Mouse (Mus musculus): ENCODE data around the gene Cdk14.

Gene Cdk14

DNA sequence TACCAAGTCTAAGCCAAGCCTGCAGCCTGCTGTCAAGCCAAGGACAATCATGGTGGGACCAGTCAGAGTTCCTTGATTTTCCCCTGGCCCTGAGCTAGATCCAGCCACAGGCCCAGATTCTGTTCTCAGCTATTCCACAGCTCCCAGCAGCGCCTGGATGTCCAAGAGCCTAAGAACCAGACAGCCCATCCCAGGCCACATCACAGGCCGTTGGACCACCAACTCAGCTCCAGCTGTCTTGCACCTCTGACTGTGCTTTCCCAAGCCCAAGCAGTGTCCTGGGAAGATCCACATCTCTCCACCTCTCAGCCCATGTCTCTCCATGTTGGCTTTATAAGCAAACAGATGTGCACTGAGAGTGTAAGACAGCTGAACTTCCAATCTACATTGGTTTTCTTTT lies 114.8 kb downstream of the Cdk14 start:
- no peak for DNase-seq

DNA sequence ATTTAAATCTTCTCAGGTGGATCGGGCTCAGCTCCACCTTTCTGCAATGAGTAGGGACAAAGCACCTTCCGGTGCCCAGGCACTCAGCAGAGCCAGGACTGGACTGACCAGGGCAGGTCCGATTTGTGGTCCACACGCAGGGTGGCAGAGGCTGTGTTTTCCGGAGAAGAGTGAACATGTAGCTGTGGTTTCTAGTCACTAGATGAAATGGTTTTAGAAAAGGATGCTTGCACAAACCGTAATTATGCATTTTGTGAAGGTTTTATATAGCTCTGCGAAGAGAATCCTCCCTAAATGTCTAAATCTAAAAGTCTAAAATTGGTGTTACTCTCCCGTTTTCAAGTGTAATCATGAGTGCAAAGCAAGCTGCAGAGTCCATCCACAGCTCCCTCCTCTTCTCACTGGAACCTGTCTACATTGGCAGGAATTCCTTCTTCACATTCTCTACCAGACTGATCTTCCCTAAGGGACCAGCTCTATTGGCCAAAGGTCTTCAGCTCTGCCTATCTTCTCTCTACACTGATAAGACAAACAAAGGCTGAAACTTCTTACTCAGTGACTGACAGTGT lies 116.9 kb downstream of the Cdk14 start:
- DNase-seq: no peak

DNA sequence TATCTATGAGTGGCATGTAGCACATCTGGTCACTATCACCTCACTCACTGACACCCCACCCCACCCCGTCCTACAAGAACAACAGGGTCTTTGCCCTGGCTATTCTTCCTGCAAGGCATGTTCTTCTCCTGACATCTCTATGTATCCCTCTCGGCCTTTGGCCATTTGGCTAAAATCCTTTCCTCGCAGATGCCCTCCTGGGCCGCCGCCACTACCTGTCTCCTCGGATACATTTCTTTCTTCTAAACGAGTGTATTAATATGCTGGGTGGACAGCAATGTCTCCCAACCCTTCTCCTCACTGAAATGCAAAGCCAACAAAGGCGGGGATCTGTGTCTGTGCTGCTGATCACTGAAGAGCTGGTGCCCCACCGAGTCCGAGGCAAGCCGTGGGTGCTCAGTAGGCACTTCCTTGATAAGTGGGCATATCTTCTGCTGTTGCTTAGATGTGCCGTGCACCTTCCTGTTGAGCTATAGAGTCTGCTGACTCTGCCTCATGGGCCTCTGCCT lies 118.5 kb downstream of the Cdk14 start:
- DNase-seq: no peak

DNA sequence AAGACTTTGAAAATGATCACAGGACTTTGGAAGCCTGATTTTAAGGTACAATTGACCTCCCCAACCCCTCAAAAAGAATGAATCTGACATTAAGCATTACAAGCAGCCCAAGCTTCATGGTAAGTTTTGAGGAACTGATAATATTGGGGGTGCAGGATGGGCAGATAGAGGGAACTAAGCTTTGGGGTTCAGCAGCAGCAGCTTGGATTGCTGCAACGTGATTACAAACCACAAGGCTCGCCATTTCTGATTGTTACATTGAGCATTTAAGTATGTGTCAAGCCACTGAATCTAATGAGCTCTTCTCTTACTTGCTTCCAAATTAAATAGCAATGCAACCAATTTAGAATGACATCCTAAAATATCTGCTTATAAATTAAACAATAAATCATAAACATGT lies 119.1 kb downstream of the Cdk14 start:
- DNase-seq: no peak

DNA sequence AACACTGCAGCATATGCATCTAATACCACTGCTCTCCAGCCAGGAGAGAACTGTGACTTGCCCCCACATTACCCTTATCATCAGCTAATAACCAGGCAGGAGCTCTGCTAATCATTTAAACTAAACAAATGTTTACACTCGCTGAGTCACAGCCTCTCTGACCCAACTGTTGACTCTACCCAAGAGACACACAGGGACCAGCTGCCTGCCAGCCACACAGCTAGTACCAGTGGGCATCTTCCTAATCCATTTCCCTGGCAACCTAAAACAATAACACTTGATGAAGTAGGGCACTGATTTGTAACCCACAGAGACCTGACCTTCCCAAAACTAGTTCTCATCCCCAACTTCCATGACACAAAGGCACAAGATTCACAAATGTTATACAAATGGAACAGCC lies 119.8 kb downstream of the Cdk14 start:
- DNase-seq: no peak

DNA sequence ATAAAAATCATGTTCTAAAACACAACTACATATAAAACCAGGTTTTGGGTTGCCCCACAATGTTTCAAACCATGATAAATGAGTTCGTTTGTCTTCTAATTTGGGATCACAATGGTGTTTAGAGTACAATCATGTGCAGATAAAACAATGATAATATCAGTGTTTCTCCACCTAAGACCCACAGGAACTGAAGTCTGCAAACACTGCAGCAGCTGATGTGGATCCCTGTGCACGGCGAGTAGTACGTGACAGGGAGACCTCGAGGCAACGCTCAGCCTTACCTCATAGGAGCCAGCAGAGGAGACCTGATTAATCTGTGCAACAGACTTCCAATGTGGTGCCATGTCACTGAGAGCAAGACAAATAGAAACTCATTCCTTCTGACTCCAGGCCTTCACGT lies 122.9 kb downstream of the Cdk14 start:
- no peak for DNase-seq

DNA sequence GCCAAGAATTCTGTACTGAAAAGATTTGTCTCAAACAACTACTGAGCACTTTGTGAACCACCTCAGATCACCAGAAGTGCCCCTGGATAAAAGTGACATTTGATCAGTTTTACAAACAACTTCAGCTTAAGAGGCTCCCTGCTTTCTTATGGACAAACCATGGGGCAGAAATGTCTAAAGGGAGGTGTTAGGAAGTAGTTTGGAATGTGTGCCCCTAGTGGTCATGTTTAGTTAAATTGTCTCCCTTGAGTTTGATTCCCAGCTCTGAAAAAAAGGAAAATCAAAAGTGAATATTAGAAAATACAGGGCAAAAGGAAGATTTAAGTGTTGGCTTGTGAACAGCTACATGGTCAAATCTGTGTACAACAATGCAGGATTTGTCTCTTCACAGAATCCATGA lies 123.3 kb downstream of the Cdk14 start:
- DNase-seq: no peak

DNA sequence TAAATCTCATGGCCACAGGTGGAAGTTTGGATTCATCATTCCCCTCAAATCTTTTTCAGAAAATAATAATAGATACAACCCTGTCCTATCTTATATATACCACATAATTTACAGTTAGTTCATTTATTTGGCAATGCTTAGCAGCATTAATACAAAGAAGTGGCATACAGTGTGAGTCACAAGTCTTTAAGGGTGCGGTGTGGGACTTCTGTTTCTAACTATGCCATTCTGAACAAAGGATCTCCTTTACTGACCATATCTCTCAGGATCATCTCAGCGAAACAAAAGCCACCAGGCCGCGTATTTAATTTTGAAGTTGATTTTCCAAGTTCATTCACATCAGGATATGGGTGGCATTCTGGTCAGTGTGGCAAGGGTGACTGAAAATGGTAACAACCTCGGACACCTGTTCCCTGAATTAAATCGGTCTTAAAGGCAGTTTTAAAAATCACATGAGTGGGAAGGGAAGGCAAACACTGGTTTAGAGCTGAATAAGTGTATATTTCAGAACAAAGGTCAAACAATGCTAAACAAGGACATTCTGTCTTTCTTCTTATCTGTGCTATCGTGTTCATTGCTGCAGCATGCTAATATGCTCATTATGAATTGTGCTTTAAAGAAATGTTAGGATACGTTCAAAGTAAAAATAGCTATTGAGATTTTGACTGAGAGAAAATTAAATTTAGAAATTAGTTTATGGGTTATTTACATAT lies 127.1 kb downstream of the Cdk14 start:
- no peak for DNase-seq

DNA sequence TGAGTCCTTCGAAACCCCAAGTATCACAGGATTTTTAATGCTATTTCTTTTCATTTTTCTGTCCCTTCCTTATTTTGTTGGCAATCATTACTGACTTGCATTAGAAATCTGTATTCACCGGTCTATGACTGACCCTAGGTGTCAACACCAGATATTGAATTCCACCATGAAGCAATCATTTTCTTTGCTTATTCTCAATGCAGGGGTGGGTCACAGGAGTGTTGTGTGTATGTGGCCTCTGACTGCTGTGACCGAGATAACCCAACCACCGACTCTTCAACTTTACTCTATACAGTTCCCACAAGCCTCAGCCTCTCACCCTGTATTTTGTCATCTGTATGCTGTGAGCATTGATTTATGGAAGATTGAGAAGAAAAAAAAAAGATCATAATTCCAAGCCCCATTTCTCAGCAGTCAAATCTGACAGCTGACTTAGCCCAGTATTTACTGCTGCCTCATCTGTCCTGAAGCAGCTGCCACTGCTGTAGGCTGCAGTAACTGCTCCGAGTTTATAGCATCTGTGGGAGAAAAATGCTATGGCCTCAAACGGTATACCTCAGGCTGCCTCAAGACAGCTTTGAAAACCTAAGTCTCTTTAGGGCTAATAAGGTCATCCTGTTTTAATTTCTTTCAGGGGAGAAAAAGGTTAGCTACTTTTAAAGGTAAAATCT lies 128.7 kb downstream of the Cdk14 start:
- no peak for DNase-seq

DNA sequence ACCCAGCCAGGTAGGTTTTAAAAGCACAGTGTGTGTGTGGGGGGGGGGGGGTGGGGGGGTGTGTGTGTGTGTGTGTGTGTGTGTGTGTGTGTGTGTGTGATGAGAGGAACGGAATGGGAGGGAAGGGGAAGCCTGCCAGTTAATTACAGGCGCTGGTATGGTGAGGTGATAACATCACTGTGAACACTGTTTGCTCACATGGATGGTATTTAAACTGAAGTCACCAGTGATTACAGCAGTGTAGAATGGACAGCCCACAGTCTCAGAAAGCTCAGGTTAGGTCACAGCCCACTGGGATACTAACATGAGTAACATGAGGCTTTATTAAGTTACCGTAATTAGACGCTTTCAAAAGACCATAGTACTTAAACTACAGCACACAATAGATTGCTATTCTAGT lies 129.4 kb downstream of the Cdk14 start:
- no peak for DNase-seq

DNA sequence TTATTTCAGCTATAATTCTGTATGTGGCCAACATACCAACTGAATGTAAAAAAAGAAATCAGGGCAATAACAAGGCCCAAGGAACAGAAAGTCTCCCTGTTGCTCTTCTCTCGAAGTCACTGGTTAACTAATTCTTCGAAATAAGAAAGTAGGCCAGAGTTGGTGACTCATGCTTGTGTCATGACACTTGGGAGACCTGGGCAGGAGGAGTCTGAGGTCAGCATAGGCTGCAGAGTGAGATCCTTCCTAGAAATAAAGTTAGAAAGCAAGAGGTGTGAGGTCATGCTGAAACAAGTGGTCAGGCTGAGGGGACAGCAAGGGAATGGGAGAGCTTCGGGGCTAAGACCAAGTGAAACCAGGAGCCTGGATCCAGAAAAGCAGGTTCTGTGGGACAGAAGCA lies 134.2 kb downstream of the Cdk14 start:
- DNase-seq: no peak

DNA sequence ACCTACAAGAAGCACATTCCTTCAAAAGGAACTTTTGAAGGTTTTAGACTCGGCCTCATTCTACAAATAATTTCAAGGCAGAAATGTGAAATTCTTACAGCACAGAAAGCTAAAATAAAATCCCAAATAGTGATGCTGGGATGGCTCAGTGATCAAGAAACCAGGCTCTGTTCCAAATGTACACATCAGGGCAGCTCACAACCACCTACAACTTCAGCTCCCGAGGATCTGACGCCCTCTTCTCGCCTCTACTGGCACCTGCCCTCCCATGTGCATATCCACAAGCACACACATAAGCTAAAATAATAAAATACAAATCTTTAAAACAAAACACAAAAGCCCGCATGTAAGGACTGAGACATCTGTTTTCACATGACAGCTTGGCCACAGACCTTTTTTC lies 135.6 kb downstream of the Cdk14 start:
- DNase-seq: no peak

DNA sequence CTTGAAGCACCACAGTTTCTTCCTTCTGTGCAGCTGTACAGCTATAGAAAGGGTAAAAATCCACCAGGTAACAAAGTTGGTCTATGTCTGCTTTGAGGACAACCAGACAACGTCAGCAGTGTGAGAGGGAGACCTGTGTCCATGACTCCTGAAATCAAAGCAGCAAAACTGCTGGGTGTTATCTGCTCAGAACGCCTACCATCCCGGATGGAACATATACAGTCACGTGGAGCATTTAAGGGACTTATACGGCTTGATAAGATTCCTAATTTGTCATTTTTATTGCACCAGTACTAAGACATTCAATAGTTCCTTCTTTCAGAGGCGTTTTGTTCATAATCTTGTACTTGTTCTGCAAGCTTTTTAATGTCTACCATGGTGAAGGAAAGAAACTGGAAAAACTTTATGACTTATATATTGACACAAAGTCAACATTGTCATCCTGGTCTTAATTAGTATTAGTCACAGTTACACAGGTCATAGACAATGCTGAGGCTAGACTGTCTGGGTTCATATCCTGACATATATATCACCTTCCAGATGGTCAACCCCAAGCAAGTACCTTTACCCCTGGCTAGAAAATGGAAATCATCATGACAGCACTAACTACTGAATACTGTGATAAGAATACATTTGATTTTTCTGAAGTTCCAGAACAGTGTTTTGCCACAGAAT lies 136.2 kb downstream of the Cdk14 start:
- DNase-seq: no peak

DNA sequence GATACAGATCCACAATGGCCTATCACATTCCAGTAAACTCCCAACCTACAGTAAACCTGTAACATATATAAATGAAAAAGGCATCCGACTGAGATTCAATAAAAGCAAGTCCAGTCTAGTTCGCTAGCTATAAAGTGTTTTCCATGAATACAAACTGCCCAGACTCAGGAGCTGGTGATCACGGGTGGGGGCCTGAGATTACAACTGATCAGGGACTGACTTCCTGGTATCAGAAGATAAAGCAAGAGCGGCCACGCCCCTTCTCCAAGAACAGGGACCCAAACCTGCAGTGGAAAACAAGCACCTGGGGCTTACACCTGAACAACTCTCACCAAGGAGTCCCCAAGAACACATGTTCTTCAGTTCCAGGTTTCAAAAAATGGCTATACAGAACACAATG lies 137.7 kb downstream of the Cdk14 start:
- no peak for DNase-seq

DNA sequence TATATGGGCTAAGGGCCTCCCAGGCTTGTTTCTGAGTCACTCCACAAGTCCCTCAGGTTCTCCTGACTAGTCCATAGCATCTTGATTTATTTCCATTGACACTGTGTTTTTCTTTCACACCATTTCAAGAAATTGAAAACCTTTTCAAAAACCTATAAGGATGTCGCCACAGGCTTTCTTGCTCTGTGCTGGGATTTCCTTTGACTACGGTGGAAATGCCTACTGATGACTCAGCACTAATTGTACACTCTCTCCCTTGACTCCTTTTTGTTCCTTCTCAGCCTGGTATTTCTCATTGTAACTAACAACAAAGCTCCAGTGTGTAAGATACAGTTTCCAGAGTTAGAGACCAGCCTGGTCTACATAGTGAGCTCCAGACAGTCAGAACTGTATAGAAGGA lies 144.8 kb downstream of the Cdk14 start:
- DNase-seq: no peak

DNA sequence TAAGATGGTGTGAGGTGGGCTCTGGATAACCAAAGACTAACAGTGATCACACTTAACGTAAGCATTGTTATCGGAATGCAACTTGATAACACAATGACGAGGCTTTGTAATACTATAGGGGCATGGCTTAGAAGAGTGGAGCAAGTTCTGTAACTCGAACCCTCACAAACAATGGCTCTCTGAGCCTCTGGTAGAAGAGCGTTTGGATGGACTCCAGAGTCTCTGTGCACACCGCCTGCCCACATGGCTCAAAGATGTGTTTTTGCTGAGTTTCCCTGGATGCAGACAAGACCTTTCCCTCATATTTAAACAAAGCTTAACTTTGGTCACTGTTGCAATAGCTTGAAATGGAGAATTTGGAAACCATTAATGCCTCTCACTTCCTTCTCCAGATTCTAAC lies 145.8 kb downstream of the Cdk14 start:
- DNase-seq: no peak

DNA sequence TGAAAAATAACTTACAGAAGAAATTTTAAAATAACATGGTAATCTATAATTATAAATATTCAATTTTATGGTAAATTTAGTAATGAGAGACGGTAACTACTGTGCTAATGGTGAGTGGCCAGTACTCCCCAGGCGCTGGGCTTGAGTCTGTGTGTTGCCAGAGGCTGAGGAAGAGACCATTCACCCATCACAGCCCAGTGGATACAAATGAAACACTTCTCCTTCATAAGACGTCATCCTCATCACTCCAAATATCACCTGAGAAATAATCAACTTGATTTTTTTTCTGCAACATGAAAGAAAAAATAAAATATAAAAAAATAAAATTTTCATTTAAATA lies 153.4 kb downstream of the Cdk14 start:
- no peak for DNase-seq

DNA sequence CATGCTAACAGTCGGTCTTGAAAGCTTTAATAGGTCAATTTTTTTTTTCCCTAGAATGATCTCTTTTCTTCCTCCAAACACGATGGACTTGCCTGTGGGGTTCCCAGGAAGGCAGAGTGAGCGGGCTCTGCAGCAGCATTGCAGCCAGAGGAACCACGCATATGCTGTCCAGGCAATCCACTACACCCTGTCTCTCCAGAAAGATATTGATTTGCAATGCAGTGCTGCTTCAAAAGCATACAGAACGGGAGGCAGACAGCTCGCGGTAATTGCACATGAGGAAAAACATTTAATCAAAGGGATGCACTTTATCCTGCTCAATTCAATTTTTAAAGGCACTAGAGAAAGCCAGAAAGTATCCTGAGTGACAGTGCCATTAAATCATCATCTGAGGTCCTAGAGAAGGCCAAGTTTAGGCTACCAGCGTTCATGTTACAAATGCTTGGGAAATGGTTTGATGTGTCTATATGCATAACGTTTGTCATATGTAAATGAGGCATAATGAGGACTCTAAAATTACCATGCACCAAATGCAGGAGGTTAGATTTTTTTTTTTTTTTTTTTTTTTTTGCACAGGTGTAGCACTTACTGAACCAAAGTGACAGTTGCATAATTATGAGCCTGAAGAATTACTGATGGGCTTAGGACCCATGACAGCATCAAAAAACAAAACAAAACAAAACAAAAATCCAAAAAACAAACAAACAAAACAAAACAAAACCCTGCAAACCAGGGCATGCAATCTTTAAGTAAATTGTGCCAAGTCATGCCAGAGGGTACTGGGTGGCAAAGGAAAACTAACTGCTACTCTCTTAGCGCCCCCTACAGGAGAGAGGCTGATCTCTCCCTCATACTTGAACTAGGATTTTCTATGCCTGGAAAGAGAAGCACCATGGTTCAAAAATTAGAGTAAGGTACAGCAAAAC lies 154.0 kb downstream of the Cdk14 start:
- peak; percentile 7 for DNase-seq

DNA sequence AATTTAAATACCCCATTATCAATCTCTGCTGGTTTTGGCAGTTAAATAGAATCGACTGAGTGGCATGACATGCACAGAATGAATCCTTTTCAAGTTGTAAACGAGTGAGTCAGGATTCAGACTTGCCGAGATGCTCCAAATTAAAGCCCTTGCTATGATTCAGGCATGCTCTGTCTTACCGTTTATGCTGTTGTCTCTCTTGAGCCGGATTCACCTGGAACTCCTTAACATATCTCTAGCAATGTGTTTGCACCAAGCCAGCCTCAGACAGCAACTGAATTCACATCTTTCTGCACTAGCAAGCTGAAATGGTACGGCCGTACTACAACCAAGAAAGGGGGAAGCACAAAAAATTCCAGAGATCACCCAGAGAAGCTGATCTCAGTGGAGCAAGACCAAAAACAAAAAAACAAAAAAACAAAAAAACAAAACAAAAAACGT lies 154.7 kb downstream of the Cdk14 start:
- DNase-seq: no peak

DNA sequence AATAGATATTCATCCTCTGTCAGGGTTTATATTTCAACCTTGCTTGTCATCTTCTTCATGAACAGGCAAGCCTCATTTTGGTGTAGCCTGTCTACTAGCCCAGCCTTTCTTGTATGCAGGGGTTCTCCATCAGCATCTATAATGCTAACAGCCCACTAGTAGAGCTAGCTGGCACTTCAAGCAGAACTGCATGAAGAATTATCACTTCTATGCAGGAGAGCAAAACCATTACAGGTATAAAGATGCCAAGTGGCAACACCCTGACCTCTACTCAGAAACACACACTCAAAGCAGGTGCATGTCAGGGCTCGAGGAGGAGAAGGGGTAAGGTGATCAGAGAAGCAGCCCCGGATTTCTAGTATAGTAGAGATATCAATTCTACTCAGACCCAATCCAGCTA lies 155.4 kb downstream of the Cdk14 start:
- DNase-seq: no peak

DNA sequence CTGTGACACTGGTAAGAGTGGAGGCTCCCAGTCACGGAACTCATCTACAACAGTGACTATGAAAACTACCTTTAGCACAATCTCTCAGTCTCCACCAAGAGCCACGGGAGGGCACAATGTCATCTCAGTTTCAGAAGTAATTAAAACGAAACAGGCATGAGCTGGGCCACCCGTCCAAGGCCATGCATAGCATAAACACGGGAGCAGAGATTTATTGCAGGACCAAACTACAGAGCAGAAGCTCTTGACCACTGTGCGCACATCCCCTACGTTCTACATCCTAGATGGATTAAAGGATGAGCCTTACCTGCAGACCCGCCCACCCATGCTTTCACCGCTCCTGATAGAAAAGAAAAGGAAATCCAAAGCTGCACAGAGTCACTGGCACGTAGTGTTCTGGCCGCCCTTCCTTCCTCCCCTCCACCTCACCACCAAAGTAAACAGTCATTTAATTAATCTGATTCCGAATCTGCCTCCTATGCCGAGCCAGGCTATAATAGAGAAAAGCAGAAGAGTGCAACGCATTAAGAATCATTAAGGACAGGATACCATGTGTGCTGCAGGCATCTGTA lies 158.3 kb downstream of the Cdk14 start:
- no peak for DNase-seq

DNA sequence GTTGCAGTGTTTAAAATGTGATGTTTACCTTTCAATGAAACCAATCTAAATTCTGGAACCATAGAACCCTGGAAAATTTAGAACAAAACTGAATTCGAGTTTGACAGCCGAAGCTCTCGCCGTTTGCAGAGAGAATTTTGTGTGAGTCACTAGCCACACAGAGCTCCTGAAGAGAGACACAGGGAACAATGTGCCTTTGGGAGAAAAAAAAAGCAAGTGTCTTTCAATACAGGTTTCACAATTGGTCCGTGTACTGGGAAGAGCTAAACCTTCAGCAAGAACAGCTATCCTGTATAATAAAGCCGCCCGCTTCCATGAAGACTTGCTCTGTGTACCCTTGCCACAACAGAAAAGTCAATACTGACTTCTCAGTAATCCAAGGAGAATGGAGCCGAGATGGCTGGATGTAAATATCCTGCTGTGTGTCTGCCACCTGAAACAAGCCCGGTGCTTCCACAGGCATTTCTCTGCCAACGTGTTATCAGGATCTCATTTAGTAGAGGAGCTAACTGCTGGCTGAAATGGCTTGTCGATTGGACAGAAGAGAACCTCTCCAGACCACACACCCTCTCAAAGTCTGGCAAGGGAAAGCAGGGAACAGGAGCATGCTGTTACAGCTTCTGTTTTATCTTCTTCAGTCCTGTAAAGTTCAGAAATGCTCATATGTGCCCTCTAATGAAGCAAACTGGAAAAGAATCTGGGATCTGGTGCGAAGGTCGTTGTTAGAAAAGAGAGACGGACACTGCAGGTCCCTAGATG lies 159.0 kb downstream of the Cdk14 start:
- no peak for DNase-seq
